Mouse (Mus musculus) heart, postnatal 0 days (tissue): ENCODE measurements around the gene Tank.

Source experiments
- CTCF ChIP-seq: IDR thresholded peaks from 2 replicates; pipeline ENCODE4 v1.5.1; 2016; ENCODE audit warnings: antibody characterized with exemption, control low read depth, low read depth
- EP300 ChIP-seq: IDR thresholded peaks from 2 replicates; pipeline ENCODE4 v1.6.1; 2016; ENCODE audit warnings: antibody characterized with exemption, low read depth

DNA sequence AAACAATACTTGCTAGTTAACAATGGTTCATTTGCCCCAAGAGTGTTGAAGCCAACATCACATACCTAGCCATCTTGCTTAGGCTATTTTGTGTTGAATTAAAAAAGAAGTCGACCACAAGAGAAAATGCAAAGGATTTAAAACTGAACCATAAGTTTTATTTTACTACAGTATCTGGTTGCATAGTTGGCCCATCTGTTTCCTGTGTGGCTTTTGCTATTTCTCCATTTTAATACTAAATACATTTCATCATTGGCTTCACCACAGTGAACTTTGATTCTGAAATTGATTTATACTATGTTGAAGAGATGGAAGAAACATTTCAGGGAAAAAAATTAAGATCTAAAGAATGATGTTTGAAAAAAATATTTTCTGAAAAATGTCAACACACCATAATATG lies 108.1 kb downstream of the Tank start:
- TF ChIP-seq EP300: no peak
- no peak for TF ChIP-seq CTCF
